Mouse (Mus musculus) ES-E14 (cell line): ENCODE data around the gene Higd1c.

Source experiments
- CHD2 ChIP-seq: IDR thresholded peaks from 2 replicates; pipeline ENCODE4 v1.6.1; 2014; ENCODE audit warnings: mild to moderate bottlenecking, low read depth, low read length, inconsistent platforms
- MAFK ChIP-seq: IDR thresholded peaks from 2 replicates; pipeline ENCODE4 v1.6.1; 2014; ENCODE audit warnings: mild to moderate bottlenecking, low read depth, low read length, inconsistent platforms; ENCODE audit not compliant: insufficient read depth

DNA sequence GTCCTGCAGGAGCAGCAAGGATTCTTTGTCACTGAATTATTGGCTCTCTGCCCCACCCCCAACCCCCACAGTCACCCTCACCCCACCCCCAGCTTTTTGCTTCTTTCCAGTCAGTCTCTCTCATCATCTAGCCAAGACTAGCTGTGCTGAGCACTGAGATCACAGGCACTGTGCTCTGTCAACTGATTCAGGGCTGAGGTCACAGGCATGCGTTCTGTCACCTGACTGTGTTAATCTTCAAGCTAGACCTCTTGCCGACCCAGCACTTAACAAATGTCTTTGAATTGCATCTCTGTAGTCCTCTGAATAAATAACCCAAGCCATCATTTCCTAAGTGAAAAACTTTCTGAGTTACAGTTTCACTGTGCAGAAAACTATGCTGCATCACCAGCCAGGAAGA lies 14.8 kb upstream of the Higd1c start:
- TF ChIP-seq CHD2 = no peak
- TF ChIP-seq MAFK = no peak
